Mouse (Mus musculus) neural tube, embryonic 13.5 days (tissue): Measurements from ENCODE around the gene Trim21. TPM values are rescaled to one million over a fixed set of nuclear protein-coding genes. Genes with fewer than 3 reads are reported as not detected.

ENCODE experiments used
- polyA plus RNA-seq: library from polyadenylated mRNA; unstranded; fragments of >200 nt; fragmentation: Nextera tagmentation; extraction: Ambion mirVana; gene quantifications from 2 replicates; pipeline ENCODE4 v1.2.1, GENCODE M21; 2015

Gene Trim21
- polyA plus RNA-seq, 1 experiment from 2014 or later = 0.15 TPM

Other genes starting within 250 kb of the Trim21 start
- gene Rrm1, start 123.8 kb downstream of the Trim21 start, polyA plus RNA-seq = 46.7 and 55.0 TPM in 2 replicates
- 0.48 and 0.50 TPM in 2 replicates for gene Olfr543, start 83.8 kb downstream of the Trim21 start, polyA plus RNA-seq
- gene Olfr544, start 77.2 kb downstream of the Trim21 start, polyA plus RNA-seq = 0.17 TPM in 1 of 2 replicates, not detected in the other
- 0.38 TPM in 1 of 2 replicates, not detected in the other for gene Olfr545, start 65.9 kb downstream of the Trim21 start, polyA plus RNA-seq
- gene Olfr547, start 30.7 kb downstream of the Trim21 start, polyA plus RNA-seq = not detected in 2 replicates
- not detected in 2 replicates for gene Olfr548-ps1, start 24.6 kb downstream of the Trim21 start, polyA plus RNA-seq
- not detected in 2 replicates for gene Olfr549, start 15.6 kb downstream of the Trim21 start, polyA plus RNA-seq
- gene Olfr550, start 6.0 kb upstream of the Trim21 start, polyA plus RNA-seq = not detected in 2 replicates
- gene Olfr551, start 26.4 kb upstream of the Trim21 start, polyA plus RNA-seq = not detected in 2 replicates
- 0.06 TPM in 1 of 2 replicates, not detected in the other for gene Olfr552, start 32.3 kb upstream of the Trim21 start, polyA plus RNA-seq
- not detected in 2 replicates for gene Olfr553, start 52.7 kb upstream of the Trim21 start, polyA plus RNA-seq
- not detected in 2 replicates for gene Olfr554, start 72.9 kb upstream of the Trim21 start, polyA plus RNA-seq
- gene Olfr555, start 93.3 kb upstream of the Trim21 start, polyA plus RNA-seq = not detected in 2 replicates
- not detected in 2 replicates for gene Olfr556, start 99.4 kb upstream of the Trim21 start, polyA plus RNA-seq
- 9.3 and 12.3 TPM in 2 replicates for gene Trim68, start 121.8 kb upstream of the Trim21 start, polyA plus RNA-seq
- gene Olfr557, start 130.4 kb upstream of the Trim21 start, polyA plus RNA-seq = not detected in 2 replicates
- gene Olfr558, start 136.7 kb upstream of the Trim21 start, polyA plus RNA-seq = 2.5 and 2.7 TPM in 2 replicates
- not detected in 2 replicates for gene Olfr33, start 153.6 kb upstream of the Trim21 start, polyA plus RNA-seq
- not detected in 2 replicates for gene Olfr559, start 162.0 kb upstream of the Trim21 start, polyA plus RNA-seq
- not detected in 2 replicates for gene Olfr560, start 193.9 kb upstream of the Trim21 start, polyA plus RNA-seq
- 0.27 and 0.44 TPM in 2 replicates for gene Olfr78, start 194.0 kb upstream of the Trim21 start, polyA plus RNA-seq
- 0.46 TPM in 1 of 2 replicates, not detected in the other for gene Olfr561, start 205.7 kb upstream of the Trim21 start, polyA plus RNA-seq
- not detected in 2 replicates for gene Olfr564, start 238.0 kb upstream of the Trim21 start, polyA plus RNA-seq